Mouse (Mus musculus) liver, embryonic 13.5 days (tissue): Measurements from ENCODE around the gene Stx17. TPM values are rescaled to one million over a fixed set of nuclear protein-coding genes. Genes with fewer than 3 reads are reported as not detected.

Experiments
- microRNA counts: library from miRNA; unstranded; fragments of <30 nt; microRNA quantifications from one replicate; lab custom pipeline; 2016
- microRNA-seq: library from miRNA; unstranded; fragments of <30 nt; microRNA quantifications from one replicate; pipeline ENCODE4, GENCODE M21; 2016
- polyA plus RNA-seq: library from polyadenylated mRNA; unstranded; fragments of >200 nt; fragmentation: Nextera tagmentation; extraction: Ambion mirVana; gene quantifications from 2 replicates; pipeline ENCODE4 v1.2.1, GENCODE M21; 2015

Gene Stx17
- polyA plus RNA-seq, 1 experiment from 2014 or later = 22.3 TPM

MicroRNA genes within 50 kb of the gene (microRNA counts, 519-probe panel; counts per million panel counts)
- 114 counts per million for microRNA mmu-miR-1958 (lab: Ali Mortazavi, UCI)

Small RNAs within 50 kb of the gene (microRNA-seq; reads per million reads assigned to microRNA genes)
- gene Mir1958 = not detected

Other genes starting within 250 kb of the Stx17 start
- not detected in 2 replicates for gene Nr4a3, start 79.8 kb upstream of the Stx17 start, polyA plus RNA-seq
- 47.2 and 61.6 TPM in 2 replicates for gene Erp44, start 154.6 kb downstream of the Stx17 start, polyA plus RNA-seq
- 2.0 and 2.2 TPM in 2 replicates for gene Invs, start 154.8 kb downstream of the Stx17 start, polyA plus RNA-seq